Mouse (Mus musculus): ENCODE data around the gene Wnt11. TPM values are rescaled to one million over a fixed set of nuclear protein-coding genes. Genes with fewer than 3 reads are reported as not detected.

Wnt11 gene
- polyA plus RNA-seq, 1 experiment from 2014 or later = 0.50 TPM

DNA sequence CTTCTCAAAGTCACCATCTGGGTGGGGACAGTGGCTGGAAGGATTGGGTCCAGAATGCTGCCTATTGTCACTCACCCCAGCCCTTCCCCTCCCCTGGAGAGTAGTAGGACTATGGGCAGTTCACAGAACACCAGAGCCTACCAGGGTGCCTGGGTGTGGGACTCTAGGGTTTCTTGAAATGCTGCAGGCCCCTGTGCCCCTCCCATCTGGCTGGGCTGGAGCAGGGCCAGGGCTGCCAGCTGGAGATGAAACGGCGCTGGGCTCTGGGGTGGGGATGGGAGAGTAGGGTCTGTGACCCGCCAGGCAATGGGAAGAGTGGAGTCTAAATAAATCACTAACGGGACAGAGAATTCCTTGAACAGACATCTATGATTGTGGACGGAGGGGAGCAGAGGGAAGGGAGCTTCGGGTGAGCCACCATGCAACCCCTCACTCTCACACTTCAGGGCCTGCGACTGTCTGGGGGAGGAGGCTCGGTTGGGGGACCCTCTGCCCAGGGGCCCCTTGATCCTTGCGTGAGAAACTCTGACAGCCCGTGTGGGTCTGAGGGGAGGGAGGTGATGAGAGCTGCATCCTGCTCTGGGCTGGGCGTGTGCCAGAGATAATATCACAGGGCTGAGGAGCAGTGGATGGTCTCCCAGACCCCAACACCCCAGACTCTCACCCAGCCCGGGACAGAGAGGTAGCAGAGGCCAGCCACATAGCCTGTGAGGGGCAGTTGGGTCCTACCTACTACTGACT is 32.3 kb downstream of the Wnt11 start:
- peak; percentile 48 for DNase-seq (ENCODE audit: low spot score)
- no peak overlapping the region for H3K9ac ChIP-seq (ENCODE audit: low read length)
- no peak overlapping the region for H3K27ac ChIP-seq (ENCODE audit: low read depth, low read length)
- H3K4me3 ChIP-seq (ENCODE audit: low read depth, low read length) = no peak overlapping the region
- no peaks in the 10 kb centered on the region for H3K27me3 ChIP-seq (replicated peaks; ENCODE audit: control insufficient read depth, insufficient read depth, low read length)
- 31% methylated on average over 12 of the region's 12 CpGs for WGBS
- H3K9me3 ChIP-seq (replicated peaks; ENCODE audit: control insufficient read depth, low read length) = no peaks in the 10 kb centered on the region
- ATAC-seq = peak; percentile 57; the same call in 1 of the 2 replicates
- H3K4me1 ChIP-seq (ENCODE audit: control insufficient read depth, insufficient read depth, low read length) = peaks cover 7% of the 10 kb centered on the region; the same call in 1 of the 2 replicates
- no peak overlapping the region for H3K4me2 ChIP-seq (ENCODE audit: low read length)
- H3K36me3 ChIP-seq (ENCODE audit: control insufficient read depth, insufficient read depth, low read length) = no peaks in the 10 kb centered on the region

DNA sequence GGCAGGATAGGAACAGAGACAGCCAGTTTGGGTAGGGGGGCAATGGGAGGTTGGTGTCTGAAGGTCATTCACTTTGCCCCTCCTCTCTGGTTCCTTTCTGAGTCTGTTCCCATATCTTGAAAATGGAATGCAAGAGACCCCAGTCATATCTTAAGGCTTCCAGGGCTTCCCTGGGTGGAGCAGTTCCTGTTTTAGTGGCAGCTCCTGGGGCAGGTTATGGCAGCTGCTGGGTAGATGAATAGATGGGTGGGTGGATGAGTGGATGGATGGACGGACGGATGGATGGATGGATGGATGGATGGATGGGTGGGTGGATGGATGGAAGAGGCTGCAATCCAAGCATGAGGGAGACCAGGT is 32.9 kb downstream of the Wnt11 start:
- DNase-seq (ENCODE audit: low spot score) = no peak

DNA sequence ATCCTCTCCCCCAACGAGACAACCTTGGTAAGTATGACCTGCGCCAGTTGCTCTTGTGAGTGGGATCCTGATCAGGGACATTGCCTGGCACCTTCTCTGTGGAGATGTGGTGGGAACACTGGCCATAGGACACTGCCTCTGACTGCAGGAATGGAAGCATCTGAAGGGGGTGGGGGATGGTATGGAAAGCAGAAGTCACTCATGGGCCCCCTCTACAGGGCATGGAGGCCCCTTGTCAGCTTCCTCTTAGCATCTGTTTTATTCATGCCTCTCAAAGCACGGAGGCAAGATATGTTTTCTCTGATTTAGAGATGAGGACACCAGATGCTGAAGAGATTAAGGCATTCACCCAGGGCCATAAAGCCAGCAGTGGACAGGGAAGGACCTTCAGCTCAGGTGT is 34.2 kb downstream of the Wnt11 start:
- H3K27ac ChIP-seq (ENCODE audit: low read depth, low read length) = no peak overlapping the region
- peaks cover 7% of the 10 kb centered on the region; the same call in 1 of the 2 replicates for H3K4me1 ChIP-seq (ENCODE audit: control insufficient read depth, insufficient read depth, low read length)
- no peaks in the 10 kb centered on the region for H3K27me3 ChIP-seq (replicated peaks; ENCODE audit: control insufficient read depth, insufficient read depth, low read length)
- WGBS = 59% methylated on average over 3 of the region's 3 CpGs
- no peak overlapping the region for H3K9ac ChIP-seq (ENCODE audit: low read length)
- H3K36me3 ChIP-seq (ENCODE audit: control insufficient read depth, insufficient read depth, low read length) = no peaks in the 10 kb centered on the region
- H3K4me3 ChIP-seq (ENCODE audit: low read depth, low read length) = no peak overlapping the region
- no peak for ATAC-seq
- no peak overlapping the region for H3K4me2 ChIP-seq (ENCODE audit: low read length)
- no peak for DNase-seq (ENCODE audit: low spot score)
- no peaks in the 10 kb centered on the region for H3K9me3 ChIP-seq (replicated peaks; ENCODE audit: control insufficient read depth, low read length)

More for the DNA sequence above, 32.9 kb downstream of the Wnt11 start:
- no peak for ATAC-seq
- Histone ChIP-seq H3K27ac (ENCODE audit: low read depth, low read length) (no peak overlapping the region), H3K4me1 (ENCODE audit: control insufficient read depth, insufficient read depth, low read length) (peaks cover 7% of the 10 kb centered on the region; the same call in 1 of the 2 replicates), H3K9me3 (replicated peaks; ENCODE audit: control insufficient read depth, low read length) (no peaks in the 10 kb centered on the region), H3K4me3 (ENCODE audit: low read depth, low read length) (no peak overlapping the region), H3K27me3 (replicated peaks; ENCODE audit: control insufficient read depth, insufficient read depth, low read length) (no peaks in the 10 kb centered on the region), H3K9ac (ENCODE audit: low read length) (no peak overlapping the region), H3K36me3 (ENCODE audit: control insufficient read depth, insufficient read depth, low read length) (no peaks in the 10 kb centered on the region), H3K4me2 (ENCODE audit: low read length) (no peak overlapping the region)
- 86% methylated on average over 2 of the region's 2 CpGs for WGBS

DNA sequence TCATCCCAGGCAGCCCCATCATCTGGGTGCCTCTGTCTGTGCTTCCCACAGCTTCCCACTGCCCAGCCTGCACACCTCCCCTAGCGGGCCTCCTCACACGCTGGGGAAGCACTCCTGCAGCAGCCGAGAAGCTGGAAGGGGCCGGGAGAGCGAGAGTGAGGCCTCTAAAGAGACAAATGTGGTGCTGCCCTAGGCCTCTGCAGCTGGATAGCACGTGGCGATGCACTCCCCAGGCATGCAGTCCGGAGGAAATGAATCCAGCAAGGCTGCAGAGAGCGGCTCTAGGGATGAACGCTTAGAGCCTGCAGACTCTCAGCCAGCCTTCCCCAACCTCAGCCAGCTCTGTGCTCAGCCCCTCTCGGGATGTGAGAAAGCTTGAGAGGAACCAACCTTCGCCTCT is 35.9 kb downstream of the Wnt11 start:
- ATAC-seq (no peak), DNase-seq (ENCODE audit: low spot score) (no peak)
- 26% methylated on average over 12 of the region's 12 CpGs for WGBS
- Histone ChIP-seq H3K4me3 (ENCODE audit: low read depth, low read length) (no peak overlapping the region), H3K27ac (ENCODE audit: low read depth, low read length) (no peak overlapping the region), H3K4me2 (ENCODE audit: low read length) (no peak overlapping the region), H3K27me3 (replicated peaks; ENCODE audit: control insufficient read depth, insufficient read depth, low read length) (no peaks in the 10 kb centered on the region), H3K36me3 (ENCODE audit: control insufficient read depth, insufficient read depth, low read length) (no peaks in the 10 kb centered on the region), H3K9me3 (replicated peaks; ENCODE audit: control insufficient read depth, low read length) (no peaks in the 10 kb centered on the region), H3K4me1 (ENCODE audit: control insufficient read depth, insufficient read depth, low read length) (peaks cover 10% of the 10 kb centered on the region; the same call in 1 of the 2 replicates), H3K9ac (ENCODE audit: low read length) (peak overlapping the region; percentile 2; the same call in 1 of the 2 replicates)

DNA sequence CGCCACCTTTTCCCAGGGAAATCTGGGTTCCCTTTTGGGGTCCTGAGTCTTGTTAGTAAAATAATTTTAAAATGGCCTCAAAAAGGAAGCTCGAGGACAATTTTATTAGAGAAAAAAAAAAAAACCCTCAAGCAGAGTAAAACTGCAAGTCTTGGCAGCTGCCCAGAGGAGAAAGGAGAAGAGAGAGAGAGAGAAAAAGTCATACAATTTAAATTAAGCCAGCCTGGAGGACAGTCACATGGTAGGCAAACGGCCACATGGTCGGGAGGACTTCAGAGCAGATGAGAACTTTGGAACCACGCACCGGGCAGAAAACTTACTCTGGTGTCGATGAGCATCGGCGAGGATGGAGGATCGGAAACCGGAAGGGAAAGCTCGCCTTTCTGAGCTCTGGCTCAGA is 37.0 kb downstream of the Wnt11 start:
- Histone ChIP-seq H3K9ac (ENCODE audit: low read length) (no peak overlapping the region), H3K4me1 (ENCODE audit: control insufficient read depth, insufficient read depth, low read length) (peaks cover 13% of the 10 kb centered on the region), H3K27me3 (replicated peaks; ENCODE audit: control insufficient read depth, insufficient read depth, low read length) (no peaks in the 10 kb centered on the region), H3K4me3 (ENCODE audit: low read depth, low read length) (no peak overlapping the region), H3K27ac (ENCODE audit: low read depth, low read length) (no peak overlapping the region), H3K9me3 (replicated peaks; ENCODE audit: control insufficient read depth, low read length) (no peaks in the 10 kb centered on the region), H3K36me3 (ENCODE audit: control insufficient read depth, insufficient read depth, low read length) (no peaks in the 10 kb centered on the region), H3K4me2 (ENCODE audit: low read length) (no peak overlapping the region)
- no peak for DNase-seq (ENCODE audit: low spot score)
- 77% methylated on average over 12 of the region's 12 CpGs for WGBS
- no peak for ATAC-seq

DNA sequence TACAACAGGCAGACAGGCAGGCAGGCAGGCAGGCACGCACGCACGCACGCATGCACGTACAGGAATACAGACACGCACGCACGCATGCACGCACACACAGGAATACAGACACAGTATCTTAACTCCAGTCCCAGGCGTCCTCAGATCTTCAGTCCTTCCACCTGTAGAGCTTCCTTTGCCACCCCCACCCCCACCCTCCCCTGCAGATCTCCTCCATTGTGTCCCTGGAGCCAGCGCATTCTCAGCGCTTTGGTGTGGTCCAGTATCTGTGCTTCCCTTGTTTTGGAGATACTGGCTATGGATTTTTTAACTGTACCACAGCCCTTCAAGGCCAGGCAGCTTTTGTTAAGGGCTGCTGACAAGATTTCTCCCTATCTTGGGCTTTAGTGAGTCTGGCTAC is 38.4 kb downstream of the Wnt11 start:
- no peaks in the 10 kb centered on the region for H3K36me3 ChIP-seq (ENCODE audit: control insufficient read depth, insufficient read depth, low read length)
- H3K9me3 ChIP-seq (replicated peaks; ENCODE audit: control insufficient read depth, low read length) = no peaks in the 10 kb centered on the region
- WGBS = 73% methylated on average over 12 of the region's 12 CpGs
- H3K4me1 ChIP-seq (ENCODE audit: control insufficient read depth, insufficient read depth, low read length) = peaks cover 9% of the 10 kb centered on the region
- no peak overlapping the region for H3K4me3 ChIP-seq (ENCODE audit: low read depth, low read length)
- no peaks in the 10 kb centered on the region for H3K27me3 ChIP-seq (replicated peaks; ENCODE audit: control insufficient read depth, insufficient read depth, low read length)
- no peak overlapping the region for H3K4me2 ChIP-seq (ENCODE audit: low read length)
- DNase-seq (ENCODE audit: low spot score) (no peak), ATAC-seq (no peak)
- no peak overlapping the region for H3K27ac ChIP-seq (ENCODE audit: low read depth, low read length)
- H3K9ac ChIP-seq (ENCODE audit: low read length) = no peak overlapping the region

DNA sequence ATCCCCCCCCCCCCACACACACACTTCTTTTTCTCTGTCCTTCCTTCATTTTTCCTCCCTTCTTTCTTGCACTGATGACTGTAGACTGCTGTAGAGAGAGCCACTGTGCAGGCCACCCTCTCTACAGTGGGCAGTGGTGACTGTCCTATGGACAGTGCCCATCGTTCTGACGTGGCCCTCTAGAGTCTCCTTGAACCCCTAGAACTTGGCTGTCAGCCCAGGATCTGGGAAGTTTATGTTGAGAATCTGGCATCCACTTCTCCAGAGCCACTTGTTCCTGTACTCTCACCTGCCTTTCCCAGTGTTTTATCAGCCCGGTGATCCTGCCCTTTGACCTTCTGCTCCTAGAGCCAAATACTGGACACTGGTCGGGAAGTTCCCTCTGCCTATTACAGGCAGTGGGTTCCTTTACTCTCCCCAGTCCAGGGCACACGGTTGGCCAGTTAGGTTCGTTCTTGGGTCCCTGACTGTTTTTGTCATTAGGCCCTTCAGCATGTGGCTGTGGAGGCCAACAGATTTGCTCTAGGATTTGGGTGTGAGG is 39.6 kb downstream of the Wnt11 start:
- no peak overlapping the region for H3K4me3 ChIP-seq (ENCODE audit: low read depth, low read length)
- no peak overlapping the region for H3K4me2 ChIP-seq (ENCODE audit: low read length)
- no peaks in the 10 kb centered on the region for H3K27me3 ChIP-seq (replicated peaks; ENCODE audit: control insufficient read depth, insufficient read depth, low read length)
- no peaks in the 10 kb centered on the region for H3K9me3 ChIP-seq (replicated peaks; ENCODE audit: control insufficient read depth, low read length)
- WGBS = 64% methylated on average over 6 of the region's 6 CpGs
- ATAC-seq = no peak
- no peaks in the 10 kb centered on the region for H3K36me3 ChIP-seq (ENCODE audit: control insufficient read depth, insufficient read depth, low read length)
- H3K9ac ChIP-seq (ENCODE audit: low read length) = no peak overlapping the region
- H3K27ac ChIP-seq (ENCODE audit: low read depth, low read length) = no peak overlapping the region
- peaks cover 9% of the 10 kb centered on the region for H3K4me1 ChIP-seq (ENCODE audit: control insufficient read depth, insufficient read depth, low read length)
- no peak for DNase-seq (ENCODE audit: low spot score)

DNA sequence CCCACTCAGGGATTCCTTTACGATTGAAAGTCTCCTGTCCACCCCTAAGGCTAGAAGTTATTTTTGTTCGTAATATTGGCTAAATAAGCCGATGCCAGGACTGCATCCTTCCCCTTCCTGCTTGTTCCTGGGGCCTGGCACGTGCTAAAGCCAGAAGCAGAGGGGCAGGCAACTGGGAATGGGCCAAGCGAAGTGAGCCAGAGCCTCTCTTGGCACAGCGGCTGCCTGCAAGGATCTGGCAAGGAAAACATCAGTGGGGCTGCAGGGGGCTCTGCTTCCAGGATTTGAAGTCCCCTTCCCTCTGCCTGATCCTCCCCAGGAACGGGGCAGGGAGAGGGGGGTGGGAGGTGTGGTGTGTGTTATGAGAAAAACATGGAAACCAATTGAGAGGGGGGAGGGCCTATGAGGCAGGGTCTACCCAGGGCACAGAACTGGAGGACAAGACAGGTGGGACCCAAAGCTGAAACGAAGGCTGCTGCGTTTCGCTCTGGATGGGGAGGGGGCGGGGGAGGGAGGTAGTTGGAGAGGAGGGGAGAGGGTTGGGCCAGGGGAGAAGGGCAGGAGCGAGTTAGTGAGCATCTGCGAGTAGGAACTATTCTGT is 40.6 kb downstream of the Wnt11 start:
- WGBS = 27% methylated on average over 13 of the region's 13 CpGs
- DNase-seq (ENCODE audit: low spot score) = peak; percentile 80
- Histone ChIP-seq H3K4me3 (ENCODE audit: low read depth, low read length) (no peak overlapping the region), H3K4me2 (ENCODE audit: low read length) (no peak overlapping the region; the same call in 1 of the 2 replicates), H3K36me3 (ENCODE audit: control insufficient read depth, insufficient read depth, low read length) (no peaks in the 10 kb centered on the region), H3K4me1 (ENCODE audit: control insufficient read depth, insufficient read depth, low read length) (peaks cover 9% of the 10 kb centered on the region), H3K27ac (ENCODE audit: low read depth, low read length) (no peak overlapping the region), H3K27me3 (replicated peaks; ENCODE audit: control insufficient read depth, insufficient read depth, low read length) (no peaks in the 10 kb centered on the region), H3K9me3 (replicated peaks; ENCODE audit: control insufficient read depth, low read length) (no peaks in the 10 kb centered on the region), H3K9ac (ENCODE audit: low read length) (no peak overlapping the region)
- ATAC-seq = peak; percentile 66

DNA sequence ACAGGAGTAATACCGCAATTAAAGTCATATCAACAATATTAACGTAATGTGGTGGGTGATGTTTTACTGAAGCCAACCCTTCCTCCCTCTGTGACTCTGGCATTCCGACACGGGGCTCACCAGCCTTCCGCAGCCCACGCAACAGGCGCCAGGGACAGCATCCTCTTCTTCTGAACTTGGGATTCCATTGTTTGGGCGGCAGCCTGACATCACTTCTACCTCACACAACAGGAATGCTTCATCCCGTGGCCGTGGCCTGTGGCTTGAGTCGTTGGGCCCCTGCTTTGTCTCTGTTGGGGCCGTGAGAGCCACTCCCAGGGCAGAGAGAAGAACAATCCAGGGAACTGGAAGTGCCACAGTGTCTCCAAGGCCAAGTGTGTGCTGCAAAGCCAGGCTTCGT is 41.2 kb downstream of the Wnt11 start:
- Histone ChIP-seq H3K4me2 (ENCODE audit: low read length) (no peak overlapping the region), H3K4me3 (ENCODE audit: low read depth, low read length) (no peak overlapping the region), H3K4me1 (ENCODE audit: control insufficient read depth, insufficient read depth, low read length) (peaks cover 9% of the 10 kb centered on the region), H3K27me3 (replicated peaks; ENCODE audit: control insufficient read depth, insufficient read depth, low read length) (no peaks in the 10 kb centered on the region), H3K9me3 (replicated peaks; ENCODE audit: control insufficient read depth, low read length) (no peaks in the 10 kb centered on the region), H3K36me3 (ENCODE audit: control insufficient read depth, insufficient read depth, low read length) (no peaks in the 10 kb centered on the region), H3K27ac (ENCODE audit: low read depth, low read length) (no peak overlapping the region), H3K9ac (ENCODE audit: low read length) (no peak overlapping the region)
- no peak for DNase-seq (ENCODE audit: low spot score)
- WGBS = 32% methylated on average over 13 of the region's 13 CpGs
- no peak for ATAC-seq
